Mouse (Mus musculus) liver, adult 2 months (tissue): ENCODE measurements around the gene 2300002M23Rik.

Source experiments
- CTCF ChIP-seq: fragments of 200-500 bp; IDR thresholded peaks from 2 replicates; pipeline ENCODE4 v1.5.1; 2011; ENCODE audit warnings: low read depth, low read length, control low read depth
- POLR2A ChIP-seq: fragments of 200-500 bp; IDR thresholded peaks from 2 replicates; pipeline ENCODE4 v1.6.1; 2011; ENCODE audit warnings: low read length, control low read depth; ENCODE audit not compliant: insufficient read depth; ENCODE audit errors: extremely low read depth

GRCm38 (mm10) chr17:35538476-35538875 is 28.8 kb upstream of the 2300002M23Rik start:
- TF ChIP-seq CTCF (no peak), POLR2A (no peak)
